Mouse (Mus musculus): Measurements from ENCODE around the gene Ide. TPM values are rescaled to one million over a fixed set of nuclear protein-coding genes. Genes with fewer than 3 reads are reported as not detected.

Ide gene
- total and polyA plus RNA-seq, 3 experiments: 32.6 to 87.5 (median 76.8) TPM

- DNase-seq (ENCODE audit: low read depth, low spot score): peak; percentile 87
- no peaks in the 10 kb centered on the region for H3K27me3 ChIP-seq (ENCODE audit: control insufficient read depth in 1 of 2, insufficient read depth in 2 of 2, low read length in 2 of 2)
- no peaks in the 10 kb centered on the region for H3K4me1 ChIP-seq (ENCODE audit: control insufficient read depth in 1 of 2, insufficient read depth in 2 of 2, low read length in 2 of 2)
- no peak overlapping the region for H3K27ac ChIP-seq (ENCODE audit: control insufficient read depth, low read depth, low read length)
- no peak overlapping the region for H3K9ac ChIP-seq (ENCODE audit: control insufficient read depth, low read depth, low read length, poor library complexity, severe bottlenecking)
- H3K9me3 ChIP-seq (replicated peaks; ENCODE audit: insufficient read depth, low read length): no peaks in the 10 kb centered on the region
- no peak overlapping the region for H3K4me3 ChIP-seq (ENCODE audit: control insufficient read depth in 1 of 2, insufficient read depth in 1 of 2, low read depth in 2 of 2, low read length in 2 of 2)
- H3K36me3 ChIP-seq (ENCODE audit: control insufficient read depth in 1 of 2, insufficient read depth in 2 of 2, low read length in 2 of 2): 0 out of 4 replicates have a peak, but pooled peaks cover 0 to 1% of the 10 kb centered on the region in 2 experiments
- no peaks in the 10 kb centered on the region for H3K79me2 ChIP-seq (ENCODE audit: control insufficient read depth, insufficient read depth, low read length, poor library complexity)
- TF ChIP-seq TCF12 (IDR thresholded peaks at IDR 0.05; ENCODE audit: low read depth, low read length) (no peak), NELFE (IDR thresholded peaks at IDR 0.05; ENCODE audit: low read depth, low read length) (no peak), MEF2A (IDR thresholded peaks at IDR 0.05; ENCODE audit: extremely low read depth, insufficient replicate concordance, low read depth, low read length, poor library complexity, severe bottlenecking) (no peak), CTCF (IDR thresholded peaks at IDR 0.05 in 2 of 3, conservative IDR thresholded peaks at IDR 0.05 in 1 of 3; ENCODE audit: control insufficient read depth in 1 of 3, insufficient read depth in 1 of 3, low read depth in 2 of 3, low read length in 3 of 3, poor library complexity in 1 of 3, severe bottlenecking in 1 of 3) (peak; percentile 97 to 99 (median 99)), EP300 (IDR thresholded peaks at IDR 0.05; ENCODE audit: low read depth in 1 of 2, low read length in 2 of 2) (no peak), JUND (IDR thresholded peaks at IDR 0.05; ENCODE audit: low read depth, low read length) (no peak), HCFC1 (IDR thresholded peaks at IDR 0.05; ENCODE audit: low read depth, low read length) (no peak), KAT2A (conservative IDR thresholded peaks at IDR 0.05; ENCODE audit: low read depth, low read length) (no peak), ZNF384 (IDR thresholded peaks at IDR 0.05; ENCODE audit: low read depth, low read length) (0 out of 2 replicates have a peak, but pooled peaks have one; percentile 37), MAZ (IDR thresholded peaks at IDR 0.05; ENCODE audit: low read depth, low read length) (0 out of 2 replicates have a peak, but pooled peaks have one; percentile 22), USF2 (IDR thresholded peaks at IDR 0.05; ENCODE audit: borderline replicate concordance in 1 of 2, insufficient read depth in 1 of 2, low read depth in 1 of 2, low read length in 2 of 2) (no peak), CHD2 (IDR thresholded peaks at IDR 0.05; ENCODE audit: low read length) (no peak), RAD21 (IDR thresholded peaks at IDR 0.05; ENCODE audit: low read depth, low read length) (no peak; the same call in none of the 2 replicates), BHLHE40 (IDR thresholded peaks at IDR 0.05; ENCODE audit: borderline replicate concordance, low read depth, low read length) (no peak), SIN3A (IDR thresholded peaks at IDR 0.05; ENCODE audit: low read length) (peak; percentile 40; the same call in 1 of the 2 replicates), USF1 (IDR thresholded peaks at IDR 0.05; ENCODE audit: low read depth, low read length) (no peak), RCOR1 (IDR thresholded peaks at IDR 0.05; ENCODE audit: low read depth, low read length) (no peak), MYB (IDR thresholded peaks at IDR 0.05; ENCODE audit: low read depth, low read length) (no peak), POLR2A (IDR thresholded peaks at IDR 0.05; ENCODE audit: control insufficient read depth in 1 of 2, insufficient read depth in 1 of 2, low read depth in 1 of 2, low read length in 2 of 2, poor library complexity in 1 of 2) (no peak), POLR2AphosphoS2 (IDR thresholded peaks at IDR 0.05; ENCODE audit: low read length) (no peak), POLR2AphosphoS5 (IDR thresholded peaks at IDR 0.05; ENCODE audit: borderline replicate concordance, low read depth, low read length) (no peak), E2F4 (IDR thresholded peaks at IDR 0.05; ENCODE audit: borderline replicate concordance, low read depth, low read length) (no peak), SMC3 (IDR thresholded peaks at IDR 0.05; ENCODE audit: low read depth, low read length) (peak; percentile 100), MYC (IDR thresholded peaks at IDR 0.05; ENCODE audit: low read depth, low read length) (peak; percentile 60), GABPA (IDR thresholded peaks at IDR 0.05; ENCODE audit: low read depth, low read length) (no peak), CHD1 (IDR thresholded peaks at IDR 0.05; ENCODE audit: low read depth, low read length) (no peak), ZMIZ1 (IDR thresholded peaks at IDR 0.05; ENCODE audit: low read depth, low read length) (no peak), ZKSCAN1 (IDR thresholded peaks at IDR 0.05; ENCODE audit: low read depth, low read length) (no peak), GATA1 (IDR thresholded peaks at IDR 0.05; ENCODE audit: low read depth, low read length) (no peak), MXI1 (IDR thresholded peaks at IDR 0.05; ENCODE audit: low read depth, low read length) (no peak), ELF1 (IDR thresholded peaks at IDR 0.05; ENCODE audit: low read depth, low read length) (no peak), ZC3H11A (IDR thresholded peaks at IDR 0.05; ENCODE audit: low read depth, low read length) (peak; percentile 99), MAFK (IDR thresholded peaks at IDR 0.05; ENCODE audit: borderline replicate concordance, low read depth, low read length) (peak; percentile 60; the same call in 1 of the 2 replicates), ETS1 (IDR thresholded peaks at IDR 0.05; ENCODE audit: low read depth, low read length) (no peak), TAL1 (IDR thresholded peaks at IDR 0.05; ENCODE audit: low read length) (no peak), MAX (IDR thresholded peaks at IDR 0.05; ENCODE audit: low read length) (peak; percentile 40; the same call in 1 of the 2 replicates)
Measured at GRCm38 (mm10) chr19:37265333-37266103, 72.1 kb downstream of the Ide start.
